Mouse (Mus musculus): ENCODE measurements around the gene Mindy4. TPM values are rescaled to one million over a fixed set of nuclear protein-coding genes. Genes with fewer than 3 reads are reported as not detected.

Gene Mindy4
- total and polyA plus RNA-seq, 3 experiments, result not detected

DNA sequence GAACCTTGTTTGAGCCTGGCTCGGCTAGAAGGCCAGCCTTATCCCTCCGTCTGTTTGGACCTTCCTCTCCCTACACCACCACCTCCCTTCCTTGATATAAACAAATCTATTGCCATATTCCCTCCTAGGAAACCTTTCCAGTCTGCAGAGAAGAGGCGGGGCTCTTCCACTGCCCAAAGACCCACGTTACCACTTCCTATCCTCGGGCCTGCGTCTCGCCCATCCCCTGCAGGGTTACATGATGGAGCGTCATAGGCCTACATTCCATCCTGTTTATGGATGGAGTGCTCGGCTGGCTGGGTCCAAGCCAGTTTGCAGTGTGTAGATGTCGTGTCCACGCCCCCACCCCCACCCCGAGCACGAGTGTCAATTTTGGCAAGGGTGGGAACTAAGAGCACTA, 124.1 kb downstream of the Mindy4 start:
- H3K36me3 ChIP-seq (replicated peaks in 1 of 2; ENCODE audit: control insufficient read depth in 1 of 2, insufficient read depth in 1 of 2, low read length in 1 of 2), result no peaks in the 10 kb centered on the region
- no peak overlapping the region for H3K27ac ChIP-seq (ENCODE audit: insufficient read depth, low read depth)
- dilution Hi-C loops (cut with MboI; ENCODE audit: extremely low pct_ligation_motif_present, extremely low pct_unique_long_range_greater_than_20kb, low sequenced_read_pairs) (no loop called here), in situ Hi-C loops (cut with MboI; ENCODE audit: low pct_ligation_motif_present, low pct_unique_long_range_greater_than_20kb, low sequenced_read_pairs) (no loop called here)
- TF ChIP-seq MEF2A (IDR thresholded peaks at IDR 0.05; ENCODE audit: borderline replicate concordance, low read depth, low read length) (no peak), EP300 (IDR thresholded peaks at IDR 0.05; ENCODE audit: low read length) (no peak), GABPA (IDR thresholded peaks at IDR 0.05; ENCODE audit: insufficient replicate concordance, low read depth, low read length) (no peak), ZNF384 (IDR thresholded peaks at IDR 0.05; ENCODE audit: low read depth, low read length) (no peak), USF1 (IDR thresholded peaks at IDR 0.05; ENCODE audit: low read depth, low read length) (no peak), ZMIZ1 (IDR thresholded peaks at IDR 0.05; ENCODE audit: low read depth, low read length) (no peak), JUND (conservative IDR thresholded peaks at IDR 0.05; ENCODE audit: low read depth, low read length) (no peak), ETS1 (conservative IDR thresholded peaks at IDR 0.05; ENCODE audit: low read depth, low read length) (no peak), SIN3A (IDR thresholded peaks at IDR 0.05; ENCODE audit: low read length) (no peak), KAT2A (IDR thresholded peaks at IDR 0.05; ENCODE audit: insufficient replicate concordance, low read length) (no peak), UBTF (IDR thresholded peaks at IDR 0.05; ENCODE audit: low read depth, low read length) (no peak), TCF12 (IDR thresholded peaks at IDR 0.05; ENCODE audit: low read depth, low read length) (no peak), POLR2AphosphoS2 (IDR thresholded peaks at IDR 0.05; ENCODE audit: low read depth, low read length) (no peak), RAD21 (IDR thresholded peaks at IDR 0.05; ENCODE audit: low read depth, low read length) (no peak), ZC3H11A (IDR thresholded peaks at IDR 0.05; ENCODE audit: low read depth, low read length) (no peak), RCOR1 (conservative IDR thresholded peaks at IDR 0.05; ENCODE audit: low read depth, low read length) (no peak)
- no peaks in the 10 kb centered on the region for H3K9me3 ChIP-seq (replicated peaks; ENCODE audit: low read length)
- no peak overlapping the region for H3K9ac ChIP-seq (ENCODE audit: insufficient read depth, low read depth)
- H3K27me3 ChIP-seq (replicated peaks), result peaks cover 98% of the 10 kb centered on the region
- no peaks in the 10 kb centered on the region for H3K4me1 ChIP-seq (ENCODE audit: control insufficient read depth in 1 of 2, insufficient read depth in 2 of 2)
- no peaks in the 10 kb centered on the region for H3K79me2 ChIP-seq (replicated peaks; ENCODE audit: control insufficient read depth, extremely low read depth, insufficient read depth, poor library complexity, severe bottlenecking)
- no peak overlapping the region for H3K4me2 ChIP-seq (ENCODE audit: insufficient read depth, low read depth, poor library complexity, severe bottlenecking)
- no peak overlapping the region for H3K4me3 ChIP-seq (replicated peaks in 1 of 3; ENCODE audit: low read depth in 2 of 3, low read length in 2 of 3, poor library complexity in 1 of 3)
- no peak for DNase-seq (ENCODE audit: extremely low read depth)

GRCm38 (mm10) chr6:55328179-55328578, 125.0 kb downstream of the Mindy4 start:
- no peak overlapping the region for H3K4me3 ChIP-seq (replicated peaks in 1 of 3; ENCODE audit: low read depth in 2 of 3, low read length in 2 of 3, poor library complexity in 1 of 3)

More at GRCm38 (mm10) chr6:55328179-55328578, 125.0 kb downstream of the Mindy4 start:
- Histone ChIP-seq H3K9me3 (replicated peaks; ENCODE audit: low read length) (no peaks in the 10 kb centered on the region), H3K79me2 (replicated peaks; ENCODE audit: control insufficient read depth, extremely low read depth, insufficient read depth, poor library complexity, severe bottlenecking) (no peaks in the 10 kb centered on the region), H3K4me1 (ENCODE audit: control insufficient read depth in 1 of 2, insufficient read depth in 2 of 2) (no peaks in the 10 kb centered on the region), H3K27ac (ENCODE audit: insufficient read depth, low read depth) (no peak overlapping the region), H3K9ac (ENCODE audit: insufficient read depth, low read depth) (no peak overlapping the region), H3K4me2 (ENCODE audit: insufficient read depth, low read depth, poor library complexity, severe bottlenecking) (no peak overlapping the region), H3K36me3 (replicated peaks in 1 of 2; ENCODE audit: control insufficient read depth in 1 of 2, insufficient read depth in 1 of 2, low read length in 1 of 2) (no peaks in the 10 kb centered on the region), H3K27me3 (replicated peaks) (peaks cover 98% of the 10 kb centered on the region)
- TF ChIP-seq ZNF384 (IDR thresholded peaks at IDR 0.05; ENCODE audit: low read depth, low read length), result no peak
- TF ChIP-seq TCF12 (IDR thresholded peaks at IDR 0.05; ENCODE audit: low read depth, low read length), result no peak
- no peak for TF ChIP-seq RAD21 (IDR thresholded peaks at IDR 0.05; ENCODE audit: low read depth, low read length)
- no peak for TF ChIP-seq MAX (IDR thresholded peaks at IDR 0.05; ENCODE audit: low read length)
- no peak for TF ChIP-seq CHD1 (IDR thresholded peaks at IDR 0.05; ENCODE audit: low read depth, low read length)
- no peak for TF ChIP-seq E2F4 (IDR thresholded peaks at IDR 0.05; ENCODE audit: insufficient replicate concordance, low read depth, low read length)
- TF ChIP-seq RCOR1 (conservative IDR thresholded peaks at IDR 0.05; ENCODE audit: low read depth, low read length), result no peak
- no peak for TF ChIP-seq MAFK (IDR thresholded peaks at IDR 0.05; ENCODE audit: insufficient replicate concordance, low read length)
- no peak for TF ChIP-seq ELF1 (IDR thresholded peaks at IDR 0.05; ENCODE audit: low read depth, low read length)
- no peak for TF ChIP-seq TBP (conservative IDR thresholded peaks at IDR 0.05; ENCODE audit: low read depth, low read length)
- TF ChIP-seq SMC3 (IDR thresholded peaks at IDR 0.05; ENCODE audit: low read depth, low read length), result no peak
- no peak for TF ChIP-seq GABPA (IDR thresholded peaks at IDR 0.05; ENCODE audit: insufficient replicate concordance, low read depth, low read length)
- no peak for TF ChIP-seq ETS1 (conservative IDR thresholded peaks at IDR 0.05; ENCODE audit: low read depth, low read length)
- no peak for TF ChIP-seq POLR2AphosphoS2 (IDR thresholded peaks at IDR 0.05; ENCODE audit: low read depth, low read length)
- no peak for TF ChIP-seq NELFE (IDR thresholded peaks at IDR 0.05; ENCODE audit: low read depth, low read length)
- no peak for TF ChIP-seq BHLHE40 (IDR thresholded peaks at IDR 0.05; ENCODE audit: low read depth, low read length)
- no peak for TF ChIP-seq MEF2A (IDR thresholded peaks at IDR 0.05; ENCODE audit: borderline replicate concordance, low read depth, low read length)
- no peak for TF ChIP-seq MYC (IDR thresholded peaks at IDR 0.05; ENCODE audit: low read depth, low read length)
- no peak for TF ChIP-seq MXI1 (IDR thresholded peaks at IDR 0.05; ENCODE audit: low read depth, low read length)
- TF ChIP-seq NRF1 (IDR thresholded peaks at IDR 0.05; ENCODE audit: low read depth, low read length), result no peak
- dilution Hi-C loops (cut with MboI; ENCODE audit: extremely low pct_ligation_motif_present, extremely low pct_unique_long_range_greater_than_20kb, low sequenced_read_pairs), result no loop called here
- in situ Hi-C loops (cut with MboI; ENCODE audit: low pct_ligation_motif_present, low pct_unique_long_range_greater_than_20kb, low sequenced_read_pairs), result no loop called here
- no peak for DNase-seq (ENCODE audit: extremely low read depth)
